Mouse (Mus musculus): Measurements from ENCODE around the gene Olfr896-ps1.

The Olfr896-ps1 gene

GRCm38 (mm10) chr9:38290807-38291206, at the start of gene Olfr896-ps1:
Gene Olfr896-ps1, plus strand, starts transcription at chr9:38291107.
- in situ Hi-C loops (cut with MseI, MboI): no loop called here

GRCm38 (mm10) chr9:38252474-38252873, 38.4 kb upstream of the Olfr896-ps1 start, which contains the start of gene Olfr143:
Gene Olfr143, plus strand, starts transcription at chr9:38252774.
- in situ Hi-C loops (cut with MseI, MboI): no loop called here

GRCm38 (mm10) chr9:38267551-38267950, 23.4 kb upstream of the Olfr896-ps1 start, which contains the start of gene Olfr895:
Gene Olfr895, plus strand, starts transcription at chr9:38267851.
- in situ Hi-C loops (cut with MseI, MboI): no loop called here

- in situ Hi-C loops (cut with MseI, MboI): no loop called here
Observed at GRCm38 (mm10) chr9:38328760-38329159, 37.9 kb downstream of the Olfr896-ps1 start, which contains the start of gene Olfr25. Gene Olfr25, plus strand, starts transcription at chr9:38329060.
